Mouse (Mus musculus) spleen, postnatal 36 days (tissue): ENCODE results near the gene Hepacam.

Experiments
- DNase-seq, 2 experiments: peaks; one replicate each; pipeline ENCODE4 v3.0.0; 2022; ENCODE audit warnings: low spot score in 2 of 2, mixed read lengths in 1 of 2

The Hepacam gene

DNA sequence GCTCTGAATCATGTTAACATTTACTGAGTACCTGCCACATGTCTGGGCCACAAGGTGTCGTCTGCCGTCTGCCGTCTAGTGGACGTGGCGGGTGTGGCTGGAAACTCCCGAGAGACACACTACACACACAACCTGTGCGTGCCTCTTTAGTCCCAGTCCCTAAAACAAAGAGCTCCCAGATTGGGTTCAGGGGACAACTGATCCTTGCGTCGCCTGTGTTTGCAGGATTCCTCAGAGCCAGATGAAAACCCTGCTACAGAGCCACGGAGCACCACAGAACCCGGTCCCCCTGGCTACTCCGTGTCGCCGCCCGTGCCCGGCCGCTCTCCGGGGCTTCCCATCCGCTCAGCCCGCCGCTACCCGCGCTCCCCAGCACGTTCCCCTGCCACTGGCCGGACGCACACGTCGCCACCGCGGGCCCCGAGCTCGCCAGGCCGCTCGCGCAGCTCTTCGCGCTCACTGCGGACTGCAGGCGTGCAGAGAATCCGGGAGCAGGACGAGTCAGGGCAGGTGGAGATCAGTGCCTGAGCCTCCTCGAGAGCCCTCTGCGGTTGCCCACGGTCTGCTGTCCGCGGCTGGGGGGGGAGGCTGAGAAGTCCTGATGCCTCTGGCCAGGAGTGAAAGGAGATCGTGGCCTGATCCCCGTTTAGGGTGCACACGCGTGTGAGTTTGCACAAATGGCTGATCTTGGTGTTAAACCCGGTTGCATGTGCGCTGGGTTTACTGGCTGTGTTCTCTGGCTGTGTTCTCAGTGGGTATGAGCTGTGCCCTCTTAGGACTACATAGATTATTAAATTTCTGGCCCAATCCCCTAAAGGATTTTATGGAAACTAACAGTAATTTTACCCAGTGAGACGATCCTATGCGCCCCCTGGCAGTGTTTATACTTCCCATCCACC lies 17.4 kb downstream of the Hepacam start:
- DNase-seq: no peak

DNA sequence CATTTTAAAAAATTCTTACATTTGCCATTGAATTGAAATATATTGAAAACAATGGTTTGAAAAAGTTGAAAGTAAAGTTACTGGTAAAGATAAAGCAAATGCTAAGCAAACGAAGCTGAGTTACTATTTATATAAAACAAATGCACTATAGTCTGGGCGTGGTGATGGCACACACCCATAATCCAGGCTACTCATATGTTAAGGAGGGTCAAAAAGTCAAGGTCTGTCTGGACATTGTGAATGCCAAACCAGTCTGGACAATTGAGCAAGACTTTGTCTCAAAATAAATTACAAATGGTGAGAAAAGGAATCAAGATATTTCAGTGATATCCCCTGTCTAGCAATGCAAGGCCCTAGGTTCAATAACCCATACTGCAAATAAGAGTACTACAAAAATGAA lies 23.7 kb downstream of the Hepacam start:
- no peak for DNase-seq

DNA sequence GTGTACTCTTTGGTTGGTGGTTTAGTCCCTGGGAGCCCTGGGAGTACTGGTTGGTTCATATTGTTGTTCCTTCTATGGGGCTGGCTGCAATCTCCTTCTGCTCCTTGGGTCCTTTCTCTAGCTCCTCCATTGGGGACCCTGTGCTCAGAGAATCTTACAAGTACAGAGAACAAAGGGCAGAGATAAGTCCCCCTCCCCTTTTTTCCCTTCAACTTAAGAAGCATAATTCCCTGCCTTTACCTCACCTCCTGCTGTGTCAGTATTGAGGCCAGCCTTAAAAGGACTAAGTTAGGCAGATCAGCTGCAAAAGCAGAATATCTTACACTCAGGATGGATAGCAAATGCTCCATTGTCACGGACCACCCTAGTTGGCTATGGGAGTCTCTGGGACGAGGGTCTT lies 24.9 kb downstream of the Hepacam start:
- no peak for DNase-seq

DNA sequence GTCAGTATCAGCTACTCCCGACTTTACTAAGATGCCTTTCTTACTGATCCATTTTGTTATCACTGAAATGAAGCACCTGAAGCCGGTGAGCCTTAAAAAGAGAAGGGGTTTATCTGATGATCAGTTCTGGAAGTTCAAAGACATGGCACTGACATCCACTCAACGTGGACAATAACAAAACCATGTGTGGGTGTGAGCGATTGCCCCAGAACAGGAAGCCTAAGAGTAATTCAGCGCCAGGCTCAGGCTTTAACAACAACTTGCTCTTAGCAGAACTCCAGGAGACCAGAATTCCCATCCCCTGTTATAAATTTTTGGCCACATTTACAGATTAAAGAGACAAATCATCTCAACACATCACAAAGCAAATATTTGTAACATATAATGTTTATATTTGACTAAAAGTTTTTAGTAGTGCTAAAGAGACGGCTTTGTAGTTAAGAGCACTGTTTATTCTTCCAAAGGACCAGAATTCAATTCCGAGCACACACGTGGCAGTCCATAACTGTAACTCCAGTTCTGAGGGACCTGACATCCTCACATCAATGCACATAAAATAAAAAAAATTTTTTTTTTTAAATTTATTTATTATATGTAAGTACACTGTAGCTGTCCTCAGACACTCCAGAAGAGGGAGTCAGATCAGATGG lies 26.5 kb downstream of the Hepacam start:
- no peak for DNase-seq

DNA sequence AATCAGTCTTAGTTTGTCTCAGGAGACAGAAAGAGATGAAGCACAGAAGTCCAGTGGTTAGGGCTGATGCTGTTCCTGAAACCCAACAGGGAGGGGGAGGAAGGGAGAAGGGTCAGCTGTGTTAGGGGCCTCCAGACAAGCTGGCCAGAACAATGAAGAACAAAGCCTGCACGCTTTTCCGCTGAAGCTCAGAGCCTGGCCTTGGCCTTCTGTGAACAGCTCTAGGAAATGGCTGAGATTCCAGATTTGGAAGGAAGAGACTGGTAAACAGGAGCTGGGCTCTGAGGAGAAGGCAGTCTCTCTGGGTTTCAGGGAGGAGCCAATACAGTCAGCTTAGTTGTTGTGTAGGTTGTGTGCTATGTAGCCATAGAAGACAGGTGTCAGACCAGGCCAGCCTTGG lies 33.4 kb downstream of the Hepacam start:
- no peak for DNase-seq

DNA sequence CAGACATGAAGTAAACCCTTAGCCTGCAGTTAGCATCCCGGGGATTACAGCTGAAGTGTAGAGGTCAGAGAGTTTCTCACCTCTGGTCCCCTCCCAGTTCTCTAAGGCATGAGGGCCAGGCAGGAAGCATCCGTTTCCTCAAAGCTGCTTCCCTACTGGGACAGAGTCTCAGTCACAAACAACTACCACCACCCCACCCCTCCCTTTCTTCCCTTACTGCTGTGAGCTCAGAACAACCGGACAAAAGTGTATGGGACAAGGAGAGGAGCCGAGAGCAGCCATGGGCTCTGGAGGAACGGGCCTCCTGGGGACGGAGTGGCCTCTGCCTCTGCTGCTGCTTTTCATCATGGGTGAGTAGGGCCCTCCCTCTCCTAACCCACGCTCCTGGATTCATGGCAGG lies 34.7 kb downstream of the Hepacam start, which contains the start of gene Robo4:
Robo4 (plus strand) TSS at position 96 of the 400 bp plus-strand sequence.
- no peak for DNase-seq

DNA sequence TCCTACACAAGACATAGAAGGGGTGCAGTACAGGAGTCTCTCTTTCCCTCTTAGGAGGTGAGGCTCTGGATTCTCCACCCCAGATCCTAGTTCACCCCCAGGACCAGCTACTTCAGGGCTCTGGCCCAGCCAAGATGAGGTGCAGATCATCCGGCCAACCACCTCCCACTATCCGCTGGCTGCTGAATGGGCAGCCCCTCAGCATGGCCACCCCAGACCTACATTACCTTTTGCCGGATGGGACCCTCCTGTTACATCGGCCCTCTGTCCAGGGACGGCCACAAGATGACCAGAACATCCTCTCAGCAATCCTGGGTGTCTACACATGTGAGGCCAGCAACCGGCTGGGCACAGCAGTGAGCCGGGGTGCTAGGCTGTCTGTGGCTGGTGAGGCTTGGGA lies 35.4 kb downstream of the Hepacam start:
- no peak for DNase-seq

DNA sequence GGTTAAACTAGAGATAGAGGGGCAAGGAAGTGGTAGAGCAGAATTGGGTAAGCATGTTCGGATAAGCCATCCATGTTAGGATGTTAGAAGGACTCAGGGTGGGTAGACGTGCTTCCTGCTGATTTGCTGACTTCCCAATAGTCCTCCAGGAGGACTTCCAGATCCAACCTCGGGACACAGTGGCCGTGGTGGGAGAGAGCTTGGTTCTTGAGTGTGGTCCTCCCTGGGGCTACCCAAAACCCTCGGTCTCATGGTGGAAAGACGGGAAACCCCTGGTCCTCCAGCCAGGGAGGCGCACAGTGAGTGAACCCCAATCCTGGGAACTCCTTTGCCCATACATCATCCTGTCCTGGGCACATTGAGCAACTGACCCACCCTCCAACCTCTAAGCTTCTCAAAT lies 35.9 kb downstream of the Hepacam start:
- DNase-seq: no peak

DNA sequence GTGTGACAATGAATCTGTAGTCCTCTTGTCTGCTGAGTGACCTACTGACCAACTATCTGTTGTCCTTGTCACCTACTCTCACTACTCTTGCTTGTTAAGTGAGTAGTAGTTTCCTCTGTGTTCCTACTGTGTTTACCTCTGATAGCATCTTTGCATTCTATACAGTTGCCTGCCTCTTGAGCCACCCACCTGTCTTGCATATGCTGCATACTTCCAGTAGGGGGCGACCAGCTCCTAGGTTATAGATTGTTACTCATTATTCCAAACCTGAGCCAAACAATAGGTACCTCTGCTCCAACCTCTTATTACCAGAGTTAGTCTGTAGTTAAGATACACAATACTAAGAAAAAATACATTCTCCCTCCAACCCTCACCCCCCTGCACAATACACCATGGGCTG lies 39.2 kb downstream of the Hepacam start:
- DNase-seq: no peak

DNA sequence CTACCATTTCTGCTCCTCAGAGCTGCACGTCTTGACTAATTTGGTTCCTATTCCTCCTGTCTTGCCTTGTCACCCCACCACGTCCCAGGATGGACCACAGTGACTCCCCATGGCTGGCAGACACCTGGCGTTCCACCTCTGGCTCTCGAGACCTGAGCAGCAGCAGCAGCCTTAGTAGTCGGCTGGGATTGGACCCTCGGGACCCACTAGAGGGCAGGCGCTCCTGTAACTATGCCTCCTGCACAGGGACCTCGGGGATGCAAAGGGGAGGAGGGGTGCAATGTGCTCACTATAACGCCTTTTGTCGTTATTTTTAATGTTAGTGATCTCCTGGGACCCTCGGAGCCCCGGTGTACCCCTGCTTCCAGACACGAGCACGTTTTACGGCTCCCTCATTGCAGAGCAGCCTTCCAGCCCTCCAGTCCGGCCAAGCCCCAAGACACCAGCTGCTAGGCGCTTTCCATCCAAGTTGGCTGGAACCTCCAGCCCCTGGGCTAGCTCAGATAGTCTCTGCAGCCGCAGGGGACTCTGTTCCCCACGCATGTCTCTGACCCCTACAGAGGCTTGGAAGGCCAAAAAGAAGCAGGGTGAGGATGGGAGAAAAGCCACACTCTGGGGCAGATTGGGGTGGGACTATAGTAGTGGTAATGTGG lies 40.8 kb downstream of the Hepacam start:
- DNase-seq: no peak

DNA sequence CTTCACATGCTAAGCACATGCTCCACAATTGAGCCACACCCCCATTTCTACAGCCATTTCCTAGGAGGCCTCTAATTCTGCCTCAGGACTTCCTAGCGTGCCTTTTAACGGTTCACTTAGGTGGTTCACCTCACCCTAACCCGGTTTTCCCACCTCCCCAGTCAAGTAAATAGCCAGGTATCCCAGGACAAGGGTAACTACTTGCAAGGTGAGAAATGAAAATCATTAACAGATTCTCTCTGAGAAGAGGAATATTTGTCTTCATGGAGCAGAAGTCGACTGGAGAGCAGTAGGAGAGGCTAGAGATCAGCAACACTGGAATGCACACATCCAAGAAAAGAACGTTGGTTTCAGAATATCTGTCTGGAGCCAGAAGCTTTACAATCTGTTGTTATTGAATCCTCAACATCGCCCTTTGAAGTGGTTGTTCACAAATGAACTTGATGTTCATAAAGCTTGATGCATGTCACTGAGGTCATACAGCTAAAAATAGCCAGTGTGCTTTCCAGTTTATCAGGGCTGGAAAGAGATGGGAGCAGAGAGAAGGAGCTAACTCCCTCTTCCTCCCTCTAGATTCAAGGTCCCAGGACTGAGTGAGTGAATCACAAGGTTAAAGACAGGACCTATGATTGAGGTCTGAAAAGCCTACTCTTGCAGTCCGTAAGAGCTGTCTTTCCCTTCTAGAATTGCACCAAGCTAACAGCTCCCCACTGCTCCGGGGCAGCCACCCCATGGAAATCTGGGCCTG lies 42.7 kb downstream of the Hepacam start:
- no peak for DNase-seq

DNA sequence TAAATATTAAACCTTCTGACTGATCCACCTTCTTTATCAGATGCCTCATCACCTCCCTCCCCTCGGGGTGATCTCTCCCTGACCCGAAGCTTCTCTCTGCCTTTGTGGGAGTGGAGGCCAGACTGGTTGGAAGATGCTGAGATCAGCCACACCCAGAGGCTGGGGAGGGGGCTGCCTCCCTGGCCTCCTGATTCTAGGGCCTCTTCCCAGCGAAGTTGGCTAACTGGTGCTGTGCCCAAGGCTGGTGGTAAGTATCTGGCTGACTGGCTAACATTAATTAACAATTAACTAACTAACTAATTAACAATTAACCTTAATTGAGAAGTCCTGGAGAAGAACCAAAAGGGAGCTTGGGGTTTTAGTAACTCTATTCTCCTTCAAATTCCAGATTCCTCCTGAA lies 45.8 kb downstream of the Hepacam start:
- no peak for DNase-seq

DNA sequence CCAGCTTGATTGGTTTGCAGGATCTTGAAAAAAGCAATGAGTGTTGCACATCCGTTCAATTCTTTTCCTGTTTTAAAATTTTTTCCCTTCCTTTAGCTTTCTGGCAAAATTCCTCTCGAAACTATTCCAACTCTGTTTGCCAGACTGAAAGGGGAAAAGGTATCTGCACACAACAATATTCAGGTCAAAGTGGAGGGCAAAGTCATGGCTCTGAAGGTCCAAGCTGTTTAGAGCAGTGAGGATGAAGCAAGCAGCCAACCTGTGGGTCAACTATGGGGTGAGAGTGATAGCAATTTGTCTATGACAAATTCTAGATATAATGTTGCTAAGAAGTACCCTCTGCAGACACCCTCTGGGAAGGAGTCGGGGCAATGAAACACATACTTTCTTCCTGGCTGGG lies 47.5 kb downstream of the Hepacam start:
- DNase-seq: no peak

DNA sequence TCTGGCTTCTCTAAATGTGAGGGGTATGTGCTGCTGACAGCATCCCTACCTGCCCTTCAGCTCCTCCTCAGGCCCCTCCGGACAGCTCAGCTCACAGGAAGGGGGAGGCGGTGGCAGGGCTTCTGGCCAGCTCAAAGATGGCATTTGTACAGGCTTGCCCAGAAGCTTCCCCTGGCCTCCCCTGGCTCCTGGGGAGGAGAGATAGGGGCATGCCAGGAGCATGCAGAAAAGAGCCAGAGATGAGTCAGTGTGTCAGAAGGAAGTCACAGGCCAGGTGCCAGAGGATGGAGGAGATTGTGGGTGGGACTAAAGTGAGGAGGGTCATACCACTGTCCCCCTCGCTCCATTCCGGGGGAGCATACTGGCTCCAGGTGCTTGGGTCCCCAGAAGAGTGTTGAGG lies 51.6 kb downstream of the Hepacam start:
- no peak for DNase-seq

DNA sequence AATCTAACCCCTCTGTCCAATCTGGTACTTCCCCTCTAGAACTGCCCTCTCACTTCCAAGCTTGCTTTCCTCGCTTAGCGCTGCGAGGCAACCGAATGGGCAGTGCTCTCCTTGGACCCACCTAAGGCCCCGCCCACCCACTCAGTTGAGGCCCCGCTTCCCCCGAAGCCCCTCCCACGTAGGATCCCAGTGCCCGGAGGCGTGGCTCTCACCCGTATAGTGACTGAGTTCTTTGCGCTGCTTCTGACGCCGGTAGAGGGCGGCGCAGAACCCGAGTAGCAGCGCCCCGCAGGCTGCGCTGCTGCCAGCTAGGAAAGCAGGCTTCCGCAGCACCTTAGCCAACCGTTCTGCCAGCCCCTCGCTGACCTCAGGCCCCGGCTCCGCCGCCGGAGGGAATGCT lies 53.5 kb downstream of the Hepacam start:
- DNase-seq: peak; percentile 78 to 79

DNA sequence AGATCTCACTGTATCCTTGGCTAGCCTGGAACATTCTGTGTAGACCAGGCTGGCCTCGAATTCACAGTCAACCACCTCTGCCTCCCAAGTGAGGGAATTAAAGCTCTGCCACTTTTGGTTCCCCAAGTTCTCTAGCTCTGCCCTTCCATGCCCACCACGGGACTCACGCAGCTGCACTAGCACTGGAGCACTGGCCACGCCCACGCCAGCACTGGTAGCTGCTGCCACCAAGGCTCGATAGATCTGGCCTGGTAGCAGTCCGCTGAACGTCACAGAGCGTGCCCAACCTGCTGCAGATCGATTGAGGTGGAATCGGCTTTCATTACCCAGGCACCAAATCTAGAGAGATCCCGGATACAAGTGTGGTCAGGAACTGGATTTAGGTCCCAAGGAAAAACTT lies 54.1 kb downstream of the Hepacam start:
- DNase-seq: peak; percentile 22 to 33

DNA sequence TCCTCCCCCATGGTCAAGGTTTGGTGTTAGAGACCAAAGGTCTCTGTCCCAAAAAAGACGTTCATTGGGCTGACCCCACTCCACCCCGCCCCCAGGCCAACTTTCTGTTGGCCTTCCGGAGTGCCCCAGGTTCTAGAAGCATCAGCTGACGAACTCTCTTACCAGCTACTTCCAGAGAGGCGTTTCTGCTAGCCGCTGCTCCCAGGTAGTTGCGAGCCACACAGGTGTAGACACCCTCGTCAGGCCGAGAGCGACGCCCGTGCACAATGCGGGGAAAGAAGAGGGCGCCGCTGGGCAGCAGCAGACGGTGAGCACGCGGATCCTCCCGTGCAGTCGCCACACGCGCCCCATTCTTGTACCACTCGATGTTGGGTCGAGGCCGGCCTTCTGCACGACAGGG lies 62.2 kb downstream of the Hepacam start:
- no peak for DNase-seq

DNA sequence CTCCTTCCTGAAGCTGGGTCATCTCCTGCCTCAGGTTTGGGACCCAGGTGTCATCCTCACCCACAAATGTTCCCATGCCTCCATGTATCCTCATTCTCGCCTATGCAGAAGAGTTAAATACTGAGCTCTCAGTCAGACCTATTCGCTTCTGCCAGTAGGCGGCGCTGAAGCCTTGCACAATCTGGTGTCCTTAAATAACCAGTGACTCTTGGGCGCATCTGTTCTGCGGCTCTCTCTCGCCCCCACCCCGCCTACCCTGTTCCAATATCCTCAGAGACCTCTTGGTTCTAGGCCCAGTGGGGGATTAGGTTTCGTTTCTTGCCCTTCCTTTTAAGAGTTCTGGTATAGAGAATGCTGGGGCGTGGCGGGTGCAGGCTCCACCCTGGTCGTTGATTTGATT lies 63.4 kb downstream of the Hepacam start:
- DNase-seq: peak; percentile 59 to 70

DNA sequence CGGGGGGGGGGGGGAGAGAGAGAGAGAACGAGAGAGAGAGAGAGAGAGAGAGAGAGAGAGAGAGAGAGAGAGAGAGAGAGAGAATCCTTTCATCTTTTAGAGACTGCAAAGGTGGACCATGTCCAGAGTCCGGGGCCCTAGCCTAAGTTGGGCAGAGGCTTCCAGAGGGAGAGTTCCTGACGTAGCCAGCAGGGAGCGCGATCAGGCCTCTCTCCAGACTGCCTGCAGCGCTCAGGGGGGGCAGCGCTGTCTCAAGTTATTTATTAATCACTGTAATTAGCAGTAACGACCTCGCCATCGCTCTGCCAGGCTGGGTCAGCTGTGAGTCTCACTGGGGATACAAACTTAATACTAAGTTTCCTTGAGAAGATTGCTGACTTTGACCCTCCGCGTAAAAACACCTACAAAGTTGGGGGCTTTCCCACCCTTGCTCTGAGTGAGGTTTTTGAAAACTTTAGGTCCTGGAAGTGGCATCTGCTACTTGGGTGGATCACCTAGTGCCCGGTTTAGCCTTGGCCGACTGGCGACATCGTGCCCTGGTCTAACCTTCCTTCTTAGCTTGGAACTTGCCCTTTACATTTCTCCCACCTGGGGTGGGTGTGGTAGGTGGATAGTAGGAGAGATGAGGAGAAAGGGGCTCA lies 65.0 kb downstream of the Hepacam start:
- no peak for DNase-seq

DNA sequence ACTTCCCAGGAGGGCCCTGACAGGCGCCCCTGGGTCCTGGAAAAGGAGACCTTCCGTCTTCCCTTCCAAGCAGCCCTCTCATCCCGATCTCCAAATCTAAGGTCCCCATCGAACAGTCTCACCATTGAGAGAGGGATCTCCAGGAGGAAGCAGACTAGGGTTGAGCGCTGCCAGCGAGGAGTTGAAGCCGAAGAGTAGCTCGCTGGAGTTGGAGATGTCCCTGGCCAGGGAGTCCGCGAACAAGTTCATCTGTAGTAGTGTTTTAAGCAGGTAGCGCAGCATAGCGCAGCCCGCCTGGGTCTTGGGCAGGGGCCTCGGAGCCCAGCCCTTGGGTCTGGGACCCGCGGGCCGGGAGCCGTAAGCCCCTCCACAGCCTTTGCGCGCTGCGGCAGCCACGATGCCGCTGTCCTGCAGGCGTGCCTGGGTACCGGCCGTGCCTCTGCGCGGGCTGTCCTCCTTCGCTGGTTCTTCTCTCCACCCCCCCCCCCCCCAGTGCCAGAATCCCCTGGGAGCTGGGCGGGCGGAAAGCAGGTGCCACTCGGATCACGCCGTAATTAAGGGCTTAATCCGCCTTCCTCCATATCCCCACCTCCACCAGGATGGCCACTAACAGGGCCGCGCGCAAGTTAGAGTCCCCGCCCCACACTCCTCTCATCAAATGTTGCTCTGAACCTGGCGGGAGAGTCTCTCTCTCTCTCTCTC lies 65.7 kb downstream of the Hepacam start, which contains the start of gene Robo3:
Robo3 (minus strand) TSS at position 527 of the 702 bp plus-strand sequence.
- DNase-seq: no peak
